Mouse (Mus musculus): ENCODE results near the gene Dusp22. TPM values are rescaled to one million over a fixed set of nuclear protein-coding genes. Genes with fewer than 3 reads are reported as not detected.

Gene Dusp22
- polyA plus RNA-seq, 1 experiment = 2.0 TPM

DNA sequence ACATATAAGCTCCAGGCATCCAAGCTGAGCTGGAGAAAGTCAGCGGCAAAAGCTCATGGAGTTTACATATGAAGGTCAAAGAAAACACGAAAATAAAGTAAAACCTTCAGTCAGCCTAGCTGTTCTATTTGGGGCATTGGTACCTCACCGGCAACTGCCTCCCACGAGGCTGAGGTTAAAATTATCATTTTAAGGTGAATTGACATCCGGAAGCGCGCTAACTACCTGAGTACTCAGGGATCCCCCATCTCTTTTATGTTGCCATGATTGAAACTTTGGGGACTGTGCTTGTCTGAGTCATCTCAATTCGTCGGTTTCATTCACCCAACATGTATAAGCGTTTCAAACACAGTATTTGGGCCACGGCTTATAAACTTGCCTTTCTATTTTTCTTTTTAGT lies 88.5 kb downstream of the Dusp22 start:
- no peaks in the 10 kb centered on the region for H3K36me3 ChIP-seq (ENCODE audit: control insufficient read depth, insufficient read depth, low read length)
- no peak for TF ChIP-seq POLR2A (IDR thresholded peaks at IDR 0.05; ENCODE audit: low read depth, low read length)
- TF ChIP-seq CTCF (IDR thresholded peaks at IDR 0.05; ENCODE audit: extremely low read depth, insufficient read length, insufficient replicate concordance, low read depth, low read length) = no peak
- H3K27ac ChIP-seq (ENCODE audit: insufficient read depth, low read depth, low read length) = no peak overlapping the region
- H3K4me1 ChIP-seq (ENCODE audit: control insufficient read depth, insufficient read depth, insufficient read length, low read length) = peaks cover 3% of the 10 kb centered on the region
- peak overlapping the region; percentile 58; the same call in 1 of the 2 replicates for H3K4me3 ChIP-seq (ENCODE audit: low read depth, low read length)
- 58% methylated on average over 11 of the region's 11 CpGs for WGBS
- peaks cover 21% of the 10 kb centered on the region for H3K27me3 ChIP-seq (ENCODE audit: control insufficient read depth, insufficient read depth, low read length)

DNA sequence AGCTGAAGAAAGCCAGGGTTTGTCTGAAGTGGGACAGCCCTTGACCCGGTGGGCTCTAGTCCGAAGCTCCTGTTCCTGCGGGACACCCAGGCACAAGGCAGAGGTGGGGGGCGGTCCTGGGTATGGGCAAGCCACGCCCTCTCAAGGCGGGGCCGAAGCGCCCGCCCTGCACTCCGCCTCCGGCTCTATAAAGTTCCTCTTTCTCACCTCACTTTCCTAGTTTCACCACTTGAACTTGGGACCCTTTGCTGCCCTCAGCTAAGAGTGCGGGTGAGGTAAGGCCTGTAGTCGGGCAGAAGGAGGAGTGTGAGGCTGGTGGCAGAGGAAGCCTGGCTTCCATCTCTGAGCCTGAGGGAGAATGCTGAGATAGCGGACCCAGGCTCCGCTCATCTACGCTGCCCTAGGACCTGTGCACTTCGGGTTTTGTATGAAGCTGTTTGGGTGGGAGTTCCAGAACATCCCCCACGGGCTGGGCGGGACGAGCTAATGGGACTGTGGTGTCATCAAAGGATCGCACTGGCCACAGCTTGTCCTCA lies 89.3 kb downstream of the Dusp22 start, which contains the start of gene Irf4:
Irf4 (plus strand) TSS at position 206 of the 536 bp plus-strand sequence.
- Histone ChIP-seq H3K27me3 (ENCODE audit: control insufficient read depth, insufficient read depth, low read length) (peaks cover 21% of the 10 kb centered on the region), H3K4me3 (ENCODE audit: low read depth, low read length) (peak within 1 kb of the TSS; percentile 58), H3K4me1 (ENCODE audit: control insufficient read depth, insufficient read depth, insufficient read length, low read length) (peaks cover 3% of the 10 kb centered on the region), H3K27ac (ENCODE audit: insufficient read depth, low read depth, low read length) (0 out of 2 replicates have a peak within 1 kb of the TSS, but pooled peaks have one; percentile 7), H3K36me3 (ENCODE audit: control insufficient read depth, insufficient read depth, low read length) (no peaks in the 10 kb centered on the region)
- TF ChIP-seq CTCF (IDR thresholded peaks at IDR 0.05; ENCODE audit: extremely low read depth, insufficient read length, insufficient replicate concordance, low read depth, low read length) (no peak), POLR2A (IDR thresholded peaks at IDR 0.05; ENCODE audit: low read depth, low read length) (no peak; the same call in 1 of the 2 replicates)
- 2% methylated on average over 21 of the region's 21 CpGs for WGBS

DNA sequence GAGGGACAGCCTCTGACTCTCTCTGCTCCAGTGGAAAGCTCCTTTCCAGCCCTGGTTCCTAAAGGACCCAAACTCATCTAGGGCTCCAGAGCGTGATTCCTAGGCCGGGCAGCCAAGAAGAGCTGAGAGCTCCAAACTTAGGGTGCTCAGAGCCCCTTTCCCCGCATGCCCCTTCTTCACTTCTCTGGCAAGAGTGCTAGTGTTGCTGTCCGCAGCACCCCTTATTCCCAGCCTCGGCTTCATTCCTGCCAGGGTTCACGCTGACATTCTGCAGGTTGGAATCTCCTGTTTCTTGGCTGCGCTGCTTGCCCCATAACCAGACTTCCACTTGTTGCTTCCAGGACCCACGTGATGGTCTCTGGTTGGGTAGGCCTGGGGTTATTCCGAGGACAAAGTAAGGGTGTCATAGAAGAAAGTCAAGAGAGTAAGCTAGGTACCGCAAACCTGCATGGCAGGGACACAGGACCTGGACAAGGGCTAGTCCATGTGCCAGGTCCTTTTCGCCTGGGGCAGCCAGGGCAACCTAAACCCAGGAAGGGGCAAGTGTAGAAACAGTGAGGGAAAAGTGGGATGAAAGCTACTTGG lies 89.8 kb downstream of the Dusp22 start:
- Histone ChIP-seq H3K36me3 (ENCODE audit: control insufficient read depth, insufficient read depth, low read length) (no peaks in the 10 kb centered on the region), H3K27ac (ENCODE audit: insufficient read depth, low read depth, low read length) (0 out of 2 replicates have a peak overlapping the region, but pooled peaks have one; percentile 7), H3K4me3 (ENCODE audit: low read depth, low read length) (peak overlapping the region; percentile 58), H3K4me1 (ENCODE audit: control insufficient read depth, insufficient read depth, insufficient read length, low read length) (peaks cover 3% of the 10 kb centered on the region), H3K27me3 (ENCODE audit: control insufficient read depth, insufficient read depth, low read length) (peaks cover 21% of the 10 kb centered on the region)
- 11% methylated on average over 11 of the region's 11 CpGs for WGBS
- TF ChIP-seq CTCF (IDR thresholded peaks at IDR 0.05; ENCODE audit: extremely low read depth, insufficient read length, insufficient replicate concordance, low read depth, low read length) = no peak

DNA sequence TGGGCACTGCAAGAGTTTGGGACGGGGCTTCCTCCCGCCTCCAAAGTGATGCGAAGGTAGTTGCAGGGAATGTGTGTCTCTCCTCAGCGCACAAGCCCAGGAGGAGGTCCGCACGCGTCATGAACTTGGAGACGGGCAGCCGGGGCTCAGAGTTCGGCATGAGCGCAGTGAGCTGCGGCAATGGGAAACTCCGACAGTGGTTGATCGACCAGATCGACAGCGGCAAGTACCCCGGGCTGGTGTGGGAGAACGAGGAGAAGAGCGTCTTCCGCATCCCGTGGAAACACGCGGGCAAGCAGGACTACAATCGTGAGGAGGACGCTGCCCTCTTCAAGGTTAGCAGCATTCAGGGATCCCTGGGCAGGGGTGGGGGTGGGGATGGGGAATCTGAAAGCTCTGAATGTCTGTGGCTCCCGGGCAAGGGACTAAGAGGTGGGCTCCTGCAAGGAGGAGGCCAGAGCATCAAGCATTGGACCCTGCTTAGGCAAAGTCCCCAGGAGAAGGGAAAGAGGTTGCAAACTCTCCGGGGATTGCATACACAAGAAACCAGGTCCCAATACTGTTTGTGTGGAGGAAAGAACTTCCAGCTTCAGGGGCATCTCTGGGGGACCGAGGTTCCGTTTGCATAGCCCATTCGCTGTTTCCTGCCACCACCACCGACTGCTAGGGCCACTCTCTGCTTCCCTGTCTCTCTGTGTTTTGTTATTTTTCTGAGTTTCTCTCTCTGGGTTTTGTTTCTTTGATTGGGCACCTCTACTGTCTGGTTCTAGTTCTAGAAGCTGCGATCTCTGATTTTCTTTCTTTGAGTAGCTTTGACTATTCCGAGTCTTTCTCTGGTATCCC lies 90.9 kb downstream of the Dusp22 start:
- Histone ChIP-seq H3K4me3 (ENCODE audit: low read depth, low read length) (peak overlapping the region; percentile 58), H3K36me3 (ENCODE audit: control insufficient read depth, insufficient read depth, low read length) (no peaks in the 10 kb centered on the region), H3K4me1 (ENCODE audit: control insufficient read depth, insufficient read depth, insufficient read length, low read length) (peaks cover 3% of the 10 kb centered on the region), H3K27me3 (ENCODE audit: control insufficient read depth, insufficient read depth, low read length) (peaks cover 21% of the 10 kb centered on the region), H3K27ac (ENCODE audit: insufficient read depth, low read depth, low read length) (no peak overlapping the region)
- TF ChIP-seq CTCF (IDR thresholded peaks at IDR 0.05; ENCODE audit: extremely low read depth, insufficient read length, insufficient replicate concordance, low read depth, low read length) (no peak), POLR2A (IDR thresholded peaks at IDR 0.05; ENCODE audit: low read depth, low read length) (no peak)
- WGBS = 8% methylated on average over 33 of the region's 33 CpGs

DNA sequence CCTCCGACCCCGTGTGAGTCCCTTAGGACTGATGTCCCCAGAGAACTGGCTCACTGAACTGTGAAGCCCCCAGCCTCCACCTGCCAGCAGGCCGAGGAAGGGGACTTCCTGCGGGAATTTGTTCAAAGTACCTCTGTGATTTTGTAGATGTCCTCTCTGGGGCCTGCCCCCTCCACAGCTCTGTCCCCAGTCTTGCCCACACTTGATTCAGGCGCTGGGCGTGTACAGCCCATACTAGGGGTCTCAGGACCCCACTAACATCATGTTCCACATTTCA lies 91.4 kb downstream of the Dusp22 start:
- Histone ChIP-seq H3K27me3 (ENCODE audit: control insufficient read depth, insufficient read depth, low read length) (peaks cover 21% of the 10 kb centered on the region), H3K27ac (ENCODE audit: insufficient read depth, low read depth, low read length) (no peak overlapping the region), H3K36me3 (ENCODE audit: control insufficient read depth, insufficient read depth, low read length) (no peaks in the 10 kb centered on the region), H3K4me1 (ENCODE audit: control insufficient read depth, insufficient read depth, insufficient read length, low read length) (peaks cover 3% of the 10 kb centered on the region), H3K4me3 (ENCODE audit: low read depth, low read length) (peak overlapping the region; percentile 25)
- 48% methylated on average over 6 of the region's 6 CpGs for WGBS
- TF ChIP-seq POLR2A (IDR thresholded peaks at IDR 0.05; ENCODE audit: low read depth, low read length) (no peak), CTCF (IDR thresholded peaks at IDR 0.05; ENCODE audit: extremely low read depth, insufficient read length, insufficient replicate concordance, low read depth, low read length) (no peak)

DNA sequence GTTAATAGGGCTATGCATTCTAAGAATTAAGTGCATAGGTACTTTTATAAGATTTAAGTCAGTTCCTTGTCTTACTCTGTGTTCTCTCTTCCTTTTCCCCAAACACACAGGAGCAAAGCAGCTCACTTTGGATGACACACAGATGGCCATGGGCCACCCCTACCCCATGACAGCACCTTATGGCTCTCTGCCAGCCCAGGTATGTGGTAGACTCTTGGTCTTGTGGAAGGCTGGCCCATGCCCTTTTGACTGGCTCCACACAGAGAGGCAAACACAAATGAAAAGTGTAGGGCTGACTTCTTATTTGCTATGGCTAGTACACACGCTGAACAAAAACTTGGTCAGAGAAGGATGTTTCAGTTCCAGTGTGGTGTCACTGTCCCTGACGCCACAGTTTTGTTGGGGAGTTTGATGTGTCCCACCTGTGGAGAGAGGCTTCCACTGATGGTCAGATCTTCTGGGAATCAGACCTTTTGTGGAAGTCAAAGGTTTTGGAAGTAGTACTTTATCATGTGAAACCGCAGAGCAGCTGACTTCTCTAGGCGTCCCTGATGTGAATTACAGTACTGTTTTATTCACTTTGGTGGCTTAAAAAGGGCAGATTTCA lies 92.9 kb downstream of the Dusp22 start:
- H3K36me3 ChIP-seq (ENCODE audit: control insufficient read depth, insufficient read depth, low read length) = no peaks in the 10 kb centered on the region
- no peak overlapping the region for H3K27ac ChIP-seq (ENCODE audit: insufficient read depth, low read depth, low read length)
- H3K4me1 ChIP-seq (ENCODE audit: control insufficient read depth, insufficient read depth, insufficient read length, low read length) = peaks cover 3% of the 10 kb centered on the region
- H3K4me3 ChIP-seq (ENCODE audit: low read depth, low read length) = no peak overlapping the region
- H3K27me3 ChIP-seq (ENCODE audit: control insufficient read depth, insufficient read depth, low read length) = peaks cover 20% of the 10 kb centered on the region
- WGBS = 86% methylated on average over 4 of the region's 4 CpGs
- TF ChIP-seq CTCF (IDR thresholded peaks at IDR 0.05; ENCODE audit: extremely low read depth, insufficient read length, insufficient replicate concordance, low read depth, low read length) (no peak), POLR2A (IDR thresholded peaks at IDR 0.05; ENCODE audit: low read depth, low read length) (no peak)

DNA sequence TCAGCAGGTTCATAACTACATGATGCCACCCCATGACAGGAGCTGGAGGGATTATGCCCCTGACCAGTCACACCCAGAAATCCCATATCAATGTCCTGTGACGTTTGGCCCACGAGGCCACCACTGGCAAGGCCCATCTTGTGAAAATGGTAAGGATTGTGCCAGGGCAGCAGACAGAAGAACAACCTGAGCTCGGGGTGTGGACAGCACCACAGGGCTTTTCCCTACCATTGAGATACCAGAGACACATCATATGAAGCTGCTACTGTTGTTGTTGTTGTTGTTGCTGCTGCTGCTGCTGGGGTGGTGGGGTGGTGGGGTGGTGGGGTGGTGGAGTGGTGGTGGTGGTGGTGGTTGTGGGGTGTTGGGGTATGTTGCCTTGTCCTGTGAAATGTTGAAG lies 93.6 kb downstream of the Dusp22 start:
- no peak overlapping the region for H3K4me3 ChIP-seq (ENCODE audit: low read depth, low read length)
- H3K4me1 ChIP-seq (ENCODE audit: control insufficient read depth, insufficient read depth, insufficient read length, low read length) = peaks cover 3% of the 10 kb centered on the region
- TF ChIP-seq CTCF (IDR thresholded peaks at IDR 0.05; ENCODE audit: extremely low read depth, insufficient read length, insufficient replicate concordance, low read depth, low read length) = no peak
- no peak for TF ChIP-seq POLR2A (IDR thresholded peaks at IDR 0.05; ENCODE audit: low read depth, low read length)
- no peak overlapping the region for H3K27ac ChIP-seq (ENCODE audit: insufficient read depth, low read depth, low read length)
- WGBS = 76% methylated on average over 3 of the region's 3 CpGs
- peaks cover 18% of the 10 kb centered on the region for H3K27me3 ChIP-seq (ENCODE audit: control insufficient read depth, insufficient read depth, low read length)
- H3K36me3 ChIP-seq (ENCODE audit: control insufficient read depth, insufficient read depth, low read length) = no peaks in the 10 kb centered on the region

All from small intestine, adult 2 months (tissue).